Mouse (Mus musculus): ENCODE data around the gene Dzip1. TPM values are rescaled to one million over a fixed set of nuclear protein-coding genes. Genes with fewer than 3 reads are reported as not detected.
A peak's percentile ranks its signal among the peaks of the same experiment; 100 is the strongest.

The Dzip1 gene
- polyA plus RNA-seq, 1 experiment from 2014 or later, result 5.9 TPM

DNA sequence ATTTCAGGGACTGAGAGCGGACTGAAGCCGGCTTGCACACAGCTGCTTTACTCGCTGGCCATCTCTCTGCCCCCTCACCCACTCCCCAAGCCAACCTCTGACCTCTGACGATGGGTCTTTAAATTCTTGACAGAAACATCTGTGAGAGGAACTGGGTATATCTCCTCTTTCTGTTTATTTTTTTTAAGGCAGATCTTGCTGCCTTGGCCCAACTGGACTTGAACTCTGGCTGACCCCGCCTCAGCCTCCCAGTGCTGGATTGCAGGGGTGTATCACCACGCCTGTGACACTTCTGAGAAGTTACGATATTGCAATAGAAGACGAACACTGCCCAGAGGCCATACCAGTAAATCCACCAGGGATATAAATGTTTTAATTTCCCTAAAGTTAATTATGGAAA lies 15.4 kb downstream of the Dzip1 start:
- no peaks in the 10 kb centered on the region for H3K36me3 ChIP-seq (ENCODE audit: control insufficient read depth, insufficient read depth, low read length)
- no peak for ATAC-seq
- no peak overlapping the region for H3K27ac ChIP-seq (ENCODE audit: low read length)
- no peaks in the 10 kb centered on the region for H3K9me3 ChIP-seq (ENCODE audit: control insufficient read depth, low read length)
- 59% methylated on average over 8 of the region's 8 CpGs for WGBS
- H3K27me3 ChIP-seq (replicated peaks; ENCODE audit: control insufficient read depth, insufficient read depth, low read length), result no peaks in the 10 kb centered on the region
- no peak overlapping the region for H3K9ac ChIP-seq (ENCODE audit: low read depth, low read length)
- no peak overlapping the region for H3K4me2 ChIP-seq (ENCODE audit: low read depth, low read length)
- no peaks in the 10 kb centered on the region for H3K4me1 ChIP-seq (ENCODE audit: control insufficient read depth, insufficient read depth, low read length)
- no peak overlapping the region for H3K4me3 ChIP-seq (ENCODE audit: low read length)

DNA sequence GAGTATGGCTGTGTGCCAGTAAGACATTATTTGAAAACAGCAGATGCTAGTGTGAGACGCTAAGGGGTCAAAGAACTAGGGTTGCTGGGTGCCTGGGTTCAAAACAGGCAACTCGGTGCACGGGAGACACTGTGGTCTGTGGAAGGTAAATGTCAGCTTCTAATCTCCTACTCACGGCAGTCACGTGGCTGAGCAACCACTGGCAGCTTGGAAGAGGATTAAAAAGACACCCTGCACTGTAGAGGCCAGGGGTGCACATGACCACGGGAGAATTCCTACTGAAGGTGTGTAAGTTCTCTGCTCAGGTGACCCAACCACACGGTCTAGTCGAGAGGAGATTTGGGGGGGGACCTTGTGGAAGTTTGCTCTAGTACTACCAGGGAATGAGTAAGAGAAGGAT lies 17.7 kb downstream of the Dzip1 start:
- Histone ChIP-seq H3K36me3 (ENCODE audit: control insufficient read depth, insufficient read depth, low read length) (no peaks in the 10 kb centered on the region), H3K9me3 (ENCODE audit: control insufficient read depth, low read length) (no peaks in the 10 kb centered on the region), H3K9ac (ENCODE audit: low read depth, low read length) (no peak overlapping the region), H3K4me2 (ENCODE audit: low read depth, low read length) (no peak overlapping the region), H3K4me1 (ENCODE audit: control insufficient read depth, insufficient read depth, low read length) (no peaks in the 10 kb centered on the region), H3K4me3 (ENCODE audit: low read length) (no peak overlapping the region), H3K27me3 (replicated peaks; ENCODE audit: control insufficient read depth, insufficient read depth, low read length) (no peaks in the 10 kb centered on the region), H3K27ac (ENCODE audit: low read length) (no peak overlapping the region)
- 60% methylated on average over 8 of the region's 8 CpGs for WGBS
- no peak for ATAC-seq

DNA sequence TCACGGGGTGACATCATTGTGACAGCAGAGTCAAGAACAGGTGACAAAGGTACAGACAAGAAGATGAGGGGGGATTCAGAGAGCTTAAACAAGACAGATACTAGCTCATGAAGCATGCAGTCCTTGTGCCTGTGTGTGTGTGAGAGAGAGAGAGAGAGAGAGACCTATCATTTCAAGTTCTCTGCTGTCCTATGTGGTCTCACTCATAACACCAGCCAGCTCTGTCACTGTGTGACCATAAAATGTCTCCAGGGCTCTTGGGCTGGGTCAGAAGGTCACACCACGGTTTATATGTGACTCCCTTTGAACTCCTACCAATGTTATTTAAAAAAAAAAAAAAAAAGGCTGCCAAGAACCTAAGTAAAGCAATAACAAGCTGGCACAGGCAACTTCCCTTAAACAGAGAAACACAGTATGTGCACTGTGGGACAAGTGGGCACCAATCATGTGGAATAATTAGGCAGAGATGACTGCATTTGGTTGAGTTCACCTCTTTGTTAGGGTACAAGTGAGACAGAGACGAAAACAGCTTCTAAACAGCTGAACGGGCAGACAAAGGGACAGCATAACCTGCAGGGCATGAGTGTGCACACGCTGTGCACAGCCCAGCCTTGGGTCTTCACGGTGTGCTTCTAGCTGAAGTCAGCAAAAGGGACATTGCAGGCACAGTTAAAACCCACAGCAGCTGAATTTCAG lies 21.2 kb downstream of the Dzip1 start:
- 0 out of 2 replicates have a peak, but pooled peaks cover 3% of the 10 kb centered on the region for H3K9me3 ChIP-seq (ENCODE audit: control insufficient read depth, low read length)
- no peak overlapping the region for H3K27ac ChIP-seq (ENCODE audit: low read length)
- H3K4me3 ChIP-seq (ENCODE audit: low read length), result no peak overlapping the region
- no peaks in the 10 kb centered on the region for H3K4me1 ChIP-seq (ENCODE audit: control insufficient read depth, insufficient read depth, low read length)
- ATAC-seq, result no peak
- no peaks in the 10 kb centered on the region for H3K27me3 ChIP-seq (replicated peaks; ENCODE audit: control insufficient read depth, insufficient read depth, low read length)
- peaks cover 5% of the 10 kb centered on the region; the same call in 1 of the 2 replicates for H3K36me3 ChIP-seq (ENCODE audit: control insufficient read depth, insufficient read depth, low read length)
- no peak overlapping the region for H3K9ac ChIP-seq (ENCODE audit: low read depth, low read length)
- H3K4me2 ChIP-seq (ENCODE audit: low read depth, low read length), result no peak overlapping the region
- WGBS, result 60% methylated on average over 6 of the region's 6 CpGs

DNA sequence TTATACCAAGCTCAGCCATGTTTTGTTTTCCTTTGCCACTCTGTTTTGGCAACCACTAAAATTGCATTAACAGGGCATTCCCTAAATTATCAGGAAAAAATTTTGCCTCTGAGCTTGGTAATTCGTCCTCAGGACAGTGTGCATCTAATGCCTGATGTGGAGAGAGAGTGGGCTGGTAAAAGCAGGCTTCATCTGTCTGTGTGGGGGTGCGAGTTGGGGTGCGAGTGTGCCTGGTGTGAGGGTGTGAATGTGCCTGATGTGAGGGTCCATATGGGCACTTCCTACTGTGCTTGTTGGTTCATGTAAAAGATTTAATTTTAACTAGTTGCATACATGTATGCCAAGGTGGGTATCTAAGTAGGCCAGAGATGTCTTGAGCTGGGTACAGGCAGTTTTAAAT lies 21.9 kb downstream of the Dzip1 start:
- WGBS, result 79% methylated on average over 3 of the region's 3 CpGs
- no peaks in the 10 kb centered on the region for H3K27me3 ChIP-seq (replicated peaks; ENCODE audit: control insufficient read depth, insufficient read depth, low read length)
- ATAC-seq, result no peak
- H3K4me3 ChIP-seq (ENCODE audit: low read length), result no peak overlapping the region
- H3K27ac ChIP-seq (ENCODE audit: low read length), result no peak overlapping the region
- H3K4me2 ChIP-seq (ENCODE audit: low read depth, low read length), result no peak overlapping the region
- H3K36me3 ChIP-seq (ENCODE audit: control insufficient read depth, insufficient read depth, low read length), result peaks cover 5% of the 10 kb centered on the region; the same call in 1 of the 2 replicates
- no peaks in the 10 kb centered on the region for H3K4me1 ChIP-seq (ENCODE audit: control insufficient read depth, insufficient read depth, low read length)
- H3K9me3 ChIP-seq (ENCODE audit: control insufficient read depth, low read length), result 0 out of 2 replicates have a peak, but pooled peaks cover 3% of the 10 kb centered on the region
- no peak overlapping the region for H3K9ac ChIP-seq (ENCODE audit: low read depth, low read length)

DNA sequence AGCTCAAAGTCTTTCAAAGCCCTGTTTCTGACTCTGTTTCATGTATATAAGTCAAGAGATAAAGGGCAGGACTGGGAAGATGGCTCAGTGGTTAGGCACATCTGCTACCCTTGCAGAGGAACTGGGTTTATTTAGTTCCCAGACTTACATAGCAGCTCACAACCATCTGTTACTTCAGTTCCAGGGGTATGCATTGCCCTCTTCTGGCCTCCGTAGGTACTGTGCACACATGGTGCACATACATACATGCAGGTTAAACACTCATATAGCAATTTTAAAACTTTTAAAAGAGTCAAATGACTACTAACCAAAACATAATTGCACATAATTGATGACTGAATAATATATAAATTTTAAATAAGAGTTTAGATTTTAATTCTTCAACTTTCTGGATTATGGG lies 24.3 kb downstream of the Dzip1 start:
- no peak for ATAC-seq
- Histone ChIP-seq H3K36me3 (ENCODE audit: control insufficient read depth, insufficient read depth, low read length) (peaks cover 5% of the 10 kb centered on the region; the same call in 1 of the 2 replicates), H3K27me3 (replicated peaks; ENCODE audit: control insufficient read depth, insufficient read depth, low read length) (no peaks in the 10 kb centered on the region), H3K9me3 (ENCODE audit: control insufficient read depth, low read length) (0 out of 2 replicates have a peak, but pooled peaks cover 3% of the 10 kb centered on the region), H3K4me3 (ENCODE audit: low read length) (no peak overlapping the region), H3K4me1 (ENCODE audit: control insufficient read depth, insufficient read depth, low read length) (no peaks in the 10 kb centered on the region), H3K9ac (ENCODE audit: low read depth, low read length) (no peak overlapping the region), H3K27ac (ENCODE audit: low read length) (no peak overlapping the region), H3K4me2 (ENCODE audit: low read depth, low read length) (no peak overlapping the region)
- WGBS, result 100% methylated on average over 1 of the region's 1 CpGs

DNA sequence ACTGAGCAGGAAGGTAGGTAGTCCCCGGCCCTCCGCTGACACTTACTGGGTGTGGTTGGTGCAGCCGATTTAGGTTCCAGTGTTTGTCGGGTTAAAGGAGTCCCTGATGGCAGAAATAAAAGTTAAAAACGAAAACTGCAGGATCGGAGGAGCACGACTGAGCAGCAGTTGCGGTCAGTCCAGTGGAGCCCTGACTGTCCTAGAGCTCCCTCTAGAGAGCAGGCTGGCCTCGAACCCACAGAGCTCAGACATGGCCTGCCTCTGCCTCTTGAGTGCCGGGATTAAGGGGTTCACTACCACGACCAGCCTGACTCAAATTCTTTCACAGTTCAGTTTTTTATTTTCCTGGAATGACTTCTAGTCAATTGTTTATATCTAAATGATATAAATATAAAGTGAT lies 25.3 kb downstream of the Dzip1 start:
- ATAC-seq, result no peak
- no peak overlapping the region for H3K27ac ChIP-seq (ENCODE audit: low read length)
- no peak overlapping the region for H3K4me3 ChIP-seq (ENCODE audit: low read length)
- no peaks in the 10 kb centered on the region for H3K4me1 ChIP-seq (ENCODE audit: control insufficient read depth, insufficient read depth, low read length)
- H3K27me3 ChIP-seq (replicated peaks; ENCODE audit: control insufficient read depth, insufficient read depth, low read length), result no peaks in the 10 kb centered on the region
- H3K9me3 ChIP-seq (ENCODE audit: control insufficient read depth, low read length), result 0 out of 2 replicates have a peak, but pooled peaks cover 3% of the 10 kb centered on the region
- no peak overlapping the region for H3K4me2 ChIP-seq (ENCODE audit: low read depth, low read length)
- H3K36me3 ChIP-seq (ENCODE audit: control insufficient read depth, insufficient read depth, low read length), result peaks cover 5% of the 10 kb centered on the region; the same call in 1 of the 2 replicates
- H3K9ac ChIP-seq (ENCODE audit: low read depth, low read length), result no peak overlapping the region
- 79% methylated on average over 11 of the region's 11 CpGs for WGBS

DNA sequence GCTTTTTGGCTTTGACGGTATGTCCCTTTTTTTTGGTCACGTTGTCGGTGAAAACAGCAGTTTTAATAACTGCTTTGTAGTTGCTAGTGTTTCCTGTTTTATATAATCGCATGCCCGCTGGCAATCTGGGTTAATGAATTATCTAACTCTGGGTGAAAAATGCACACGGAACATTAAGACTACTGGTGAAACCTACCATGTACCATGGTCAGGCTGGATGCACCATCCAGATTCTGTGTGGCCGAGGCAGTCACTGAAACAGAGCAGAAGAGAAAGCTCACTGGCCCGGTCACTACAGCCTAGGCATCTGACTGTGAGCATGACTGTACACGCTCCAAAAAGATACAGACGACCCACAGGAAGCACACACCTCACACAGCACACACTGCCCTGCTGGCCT lies 29.6 kb downstream of the Dzip1 start:
- Histone ChIP-seq H3K4me3 (ENCODE audit: low read length) (no peak overlapping the region), H3K4me1 (ENCODE audit: control insufficient read depth, insufficient read depth, low read length) (no peaks in the 10 kb centered on the region), H3K9ac (ENCODE audit: low read depth, low read length) (no peak overlapping the region), H3K36me3 (ENCODE audit: control insufficient read depth, insufficient read depth, low read length) (0 out of 2 replicates have a peak, but pooled peaks cover 2% of the 10 kb centered on the region), H3K27me3 (replicated peaks; ENCODE audit: control insufficient read depth, insufficient read depth, low read length) (no peaks in the 10 kb centered on the region), H3K27ac (ENCODE audit: low read length) (no peak overlapping the region), H3K9me3 (ENCODE audit: control insufficient read depth, low read length) (no peaks in the 10 kb centered on the region), H3K4me2 (ENCODE audit: low read depth, low read length) (no peak overlapping the region)
- ATAC-seq, result no peak
- 92% methylated on average over 10 of the region's 10 CpGs for WGBS

DNA sequence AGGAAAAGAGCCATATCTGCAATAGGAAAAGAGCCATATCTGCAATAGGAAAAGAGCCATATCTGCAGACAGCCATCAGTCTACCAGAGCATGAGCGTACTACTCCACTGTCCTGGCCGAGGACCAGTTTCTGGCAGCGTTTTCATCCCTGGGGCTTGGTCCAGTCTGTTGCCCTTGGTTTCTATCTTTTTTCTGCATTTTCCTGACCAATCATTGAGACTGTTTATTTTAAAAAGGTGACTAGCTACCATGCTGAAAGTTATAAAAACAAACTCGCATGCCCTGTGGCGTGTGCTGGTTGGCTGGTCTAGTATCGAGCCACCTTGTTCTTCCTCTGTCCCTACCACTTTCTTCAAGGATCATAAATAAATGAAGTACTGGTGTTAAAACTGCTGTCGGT lies 30.0 kb downstream of the Dzip1 start:
- no peaks in the 10 kb centered on the region for H3K4me1 ChIP-seq (ENCODE audit: control insufficient read depth, insufficient read depth, low read length)
- 0 out of 2 replicates have a peak, but pooled peaks cover 2% of the 10 kb centered on the region for H3K36me3 ChIP-seq (ENCODE audit: control insufficient read depth, insufficient read depth, low read length)
- no peak for ATAC-seq
- no peak overlapping the region for H3K27ac ChIP-seq (ENCODE audit: low read length)
- no peak overlapping the region for H3K4me2 ChIP-seq (ENCODE audit: low read depth, low read length)
- no peaks in the 10 kb centered on the region for H3K9me3 ChIP-seq (ENCODE audit: control insufficient read depth, low read length)
- H3K27me3 ChIP-seq (replicated peaks; ENCODE audit: control insufficient read depth, insufficient read depth, low read length), result no peaks in the 10 kb centered on the region
- H3K9ac ChIP-seq (ENCODE audit: low read depth, low read length), result no peak overlapping the region
- H3K4me3 ChIP-seq (ENCODE audit: low read length), result no peak overlapping the region
- WGBS, result 91% methylated on average over 7 of the region's 7 CpGs

DNA sequence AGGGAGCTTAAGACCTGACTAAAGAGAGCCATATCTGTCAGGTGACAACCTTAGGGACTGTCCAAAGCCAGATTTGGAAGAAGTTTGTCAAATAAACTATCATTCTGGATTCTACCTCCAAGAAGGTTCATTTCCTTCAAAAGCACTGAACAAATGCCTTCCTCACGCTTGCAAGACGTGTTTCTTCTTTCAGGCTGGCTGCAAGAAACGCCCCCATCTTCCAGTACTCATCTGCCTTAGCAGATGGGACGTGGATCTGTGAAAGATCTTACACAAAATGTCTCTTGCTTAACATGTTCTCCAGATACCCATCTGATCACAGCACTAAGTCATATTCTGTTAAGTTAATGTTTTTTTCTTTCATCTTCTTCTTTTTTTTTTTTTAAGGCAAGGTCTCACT lies 35.2 kb downstream of the Dzip1 start:
- H3K4me2 ChIP-seq (ENCODE audit: low read depth, low read length), result no peak overlapping the region
- H3K27me3 ChIP-seq (replicated peaks; ENCODE audit: control insufficient read depth, insufficient read depth, low read length), result no peaks in the 10 kb centered on the region
- H3K4me3 ChIP-seq (ENCODE audit: low read length), result no peak overlapping the region
- H3K27ac ChIP-seq (ENCODE audit: low read length), result no peak overlapping the region
- H3K9ac ChIP-seq (ENCODE audit: low read depth, low read length), result no peak overlapping the region
- no peak for ATAC-seq
- H3K4me1 ChIP-seq (ENCODE audit: control insufficient read depth, insufficient read depth, low read length), result no peaks in the 10 kb centered on the region
- 86% methylated on average over 4 of the region's 4 CpGs for WGBS
- H3K9me3 ChIP-seq (ENCODE audit: control insufficient read depth, low read length), result no peaks in the 10 kb centered on the region
- H3K36me3 ChIP-seq (ENCODE audit: control insufficient read depth, insufficient read depth, low read length), result 0 out of 2 replicates have a peak, but pooled peaks cover 2% of the 10 kb centered on the region

DNA sequence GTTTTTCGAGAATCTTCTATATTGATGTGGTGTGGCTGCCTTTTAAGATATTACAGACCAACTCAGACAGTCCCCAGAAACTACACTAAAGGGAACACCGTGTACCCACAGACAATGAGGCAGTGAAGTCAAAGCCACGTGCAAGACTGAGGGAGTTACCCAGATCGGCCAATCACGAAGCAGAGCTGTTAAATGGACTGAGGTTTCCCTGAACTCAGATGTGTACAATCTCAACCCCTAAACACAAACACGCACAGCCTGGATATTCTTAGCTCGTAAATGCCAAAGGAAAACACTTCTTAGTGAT lies 41.1 kb downstream of the Dzip1 start:
- no peak overlapping the region for H3K4me2 ChIP-seq (ENCODE audit: low read depth, low read length)
- H3K36me3 ChIP-seq (ENCODE audit: control insufficient read depth, insufficient read depth, low read length), result no peaks in the 10 kb centered on the region
- WGBS, result 70% methylated on average over 7 of the region's 7 CpGs

More for the DNA sequence above, 41.1 kb downstream of the Dzip1 start:
- ATAC-seq, result peak; percentile 28; the same call in 1 of the 2 replicates
- Histone ChIP-seq H3K27me3 (replicated peaks; ENCODE audit: control insufficient read depth, insufficient read depth, low read length) (no peaks in the 10 kb centered on the region), H3K9me3 (ENCODE audit: control insufficient read depth, low read length) (no peaks in the 10 kb centered on the region), H3K4me1 (ENCODE audit: control insufficient read depth, insufficient read depth, low read length) (peaks cover 7% of the 10 kb centered on the region; the same call in 1 of the 2 replicates), H3K9ac (ENCODE audit: low read depth, low read length) (no peak overlapping the region), H3K27ac (ENCODE audit: low read length) (no peak overlapping the region), H3K4me3 (ENCODE audit: low read length) (no peak overlapping the region)
